Mouse (Mus musculus): ENCODE measurements around the gene Tmem116.
"Not testable (repeated sequence)": the region's sequence is repeated elsewhere in the genome, so short reads cannot be mapped to it uniquely, and the experiment has no call there.

The Tmem116 gene

DNA sequence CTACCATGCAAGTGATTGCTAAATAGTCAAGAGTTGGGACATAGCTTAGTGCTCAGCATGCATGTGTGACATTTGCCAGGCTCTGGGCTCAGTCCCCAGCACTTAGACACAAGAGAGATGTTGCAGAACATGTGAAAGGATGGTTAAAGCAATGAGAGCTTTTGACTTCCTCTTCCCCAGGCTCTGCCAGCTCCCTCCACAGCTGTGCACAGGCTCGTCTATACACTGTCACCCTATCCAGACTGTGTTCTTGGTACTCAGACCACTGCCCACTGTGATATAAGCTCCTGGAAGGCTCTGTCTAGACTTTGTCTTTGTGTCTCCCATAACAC lies 10.4 kb downstream of the Tmem116 start:
- no peak for DNase-seq (ENCODE audit: low spot score in 2 of 2)

DNA sequence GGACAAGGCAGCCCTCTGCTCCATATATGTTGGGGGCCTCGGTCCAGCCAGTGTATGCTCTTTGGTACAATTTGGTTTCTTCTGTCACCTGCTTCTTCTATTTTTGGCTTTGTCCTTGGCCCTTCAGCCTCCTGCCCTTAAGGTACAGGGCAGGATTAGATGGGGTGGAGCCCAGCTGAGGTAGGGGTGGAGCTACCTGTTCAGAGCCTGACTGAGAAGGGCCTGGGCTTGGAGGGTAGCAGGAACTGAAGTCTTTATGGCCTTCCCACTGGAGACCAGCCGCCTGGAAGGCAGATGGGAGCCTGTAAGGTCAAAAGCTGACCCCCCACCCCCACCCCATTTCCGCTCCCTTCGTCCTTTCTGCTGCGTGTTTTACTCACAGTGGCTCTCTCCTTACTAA lies 11.3 kb downstream of the Tmem116 start:
- no peak for DNase-seq (ENCODE audit: low spot score in 2 of 2)

DNA sequence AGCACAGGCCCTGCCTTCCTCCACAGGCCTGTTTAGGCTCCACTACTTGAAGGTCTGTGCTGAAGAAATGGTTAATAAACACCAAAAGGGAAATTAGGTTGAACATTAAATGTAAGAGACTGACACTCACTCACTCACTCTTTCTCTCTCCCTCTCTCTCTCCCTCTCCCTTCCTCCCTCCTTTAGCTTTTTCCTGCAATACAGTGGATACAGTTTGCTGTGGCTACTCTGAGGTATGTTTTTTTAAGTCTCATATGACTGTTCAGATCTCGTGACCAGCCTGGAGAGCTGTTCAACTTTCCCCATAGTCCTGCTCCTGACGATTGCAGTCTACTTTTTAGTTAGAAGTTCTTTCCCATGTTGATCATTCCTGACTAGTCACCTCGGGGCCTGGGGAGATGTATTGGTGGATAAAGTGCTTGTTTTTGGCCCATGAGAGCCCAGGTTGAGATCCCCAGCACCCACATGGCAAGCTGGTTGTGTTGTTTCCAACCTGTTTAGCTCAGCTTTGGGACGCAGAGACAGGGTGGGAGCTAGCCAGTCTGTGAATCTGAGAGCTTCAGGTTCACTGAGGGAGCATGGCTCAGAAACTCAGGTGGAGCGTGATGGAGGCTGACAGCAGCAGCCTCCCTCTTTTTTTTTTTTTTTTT lies 12.0 kb downstream of the Tmem116 start:
- DNase-seq (ENCODE audit: low spot score in 2 of 2): no peak

DNA sequence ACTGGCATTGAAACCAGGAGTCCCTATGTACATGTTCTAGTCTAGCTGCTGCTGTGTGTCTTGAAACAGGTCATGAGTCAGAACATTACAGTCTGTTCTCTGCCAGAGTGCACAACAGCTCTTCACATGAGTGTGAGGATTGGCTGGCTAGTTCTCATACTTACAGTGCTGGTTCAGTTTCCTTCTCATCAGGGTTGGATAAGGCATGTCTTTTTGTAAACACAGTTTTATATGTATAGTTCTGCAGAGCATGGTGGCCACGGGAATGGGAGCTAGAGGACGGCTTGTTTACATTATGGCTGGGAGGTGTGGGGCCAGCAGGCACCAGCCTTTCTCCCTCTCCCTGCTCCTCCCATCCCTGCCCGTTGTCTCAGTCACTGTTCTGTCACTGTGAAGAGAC lies 17.9 kb downstream of the Tmem116 start:
- DNase-seq (ENCODE audit: low spot score in 2 of 2): no peak

DNA sequence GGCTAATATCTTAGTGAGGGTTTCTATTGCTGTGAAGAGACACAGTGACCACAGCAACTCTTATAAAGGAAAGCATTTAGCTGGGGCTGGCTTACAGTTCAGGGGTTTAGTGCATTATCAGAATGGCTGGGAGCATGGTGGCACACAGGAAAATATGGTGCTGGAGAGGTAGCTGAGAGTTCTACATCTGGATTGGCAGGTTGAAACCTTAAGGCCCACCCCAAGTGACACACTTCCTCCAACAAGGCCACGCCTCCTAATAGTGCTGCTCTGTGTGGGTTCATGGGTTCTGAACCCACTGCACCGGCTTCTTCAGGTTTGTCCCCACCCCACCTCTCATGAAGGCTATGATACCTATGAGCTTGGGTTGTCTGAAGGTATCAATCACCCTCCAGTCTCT lies 20.7 kb downstream of the Tmem116 start:
- no peak for DNase-seq (ENCODE audit: low spot score in 2 of 2)

DNA sequence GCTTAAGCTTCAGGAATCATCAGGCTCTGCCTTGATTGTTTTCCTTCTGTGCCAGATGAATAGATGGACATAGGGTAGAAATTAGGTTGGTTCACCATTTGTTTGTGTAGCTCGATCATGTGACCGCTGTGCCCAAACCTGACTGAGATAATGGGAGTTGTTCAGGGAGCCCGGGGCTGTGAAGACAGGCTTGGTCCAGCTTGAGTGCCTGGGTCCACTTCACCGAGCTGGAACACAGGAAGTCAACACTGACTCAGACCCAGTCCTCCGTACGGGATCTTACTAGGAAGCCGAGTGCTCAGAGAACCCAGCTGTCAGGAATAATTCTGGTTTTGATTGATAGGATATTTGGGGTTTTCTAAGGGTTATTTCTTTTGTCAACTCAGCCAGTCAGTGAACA lies 22.9 kb downstream of the Tmem116 start:
- no peak for DNase-seq (ENCODE audit: low spot score in 2 of 2)

DNA sequence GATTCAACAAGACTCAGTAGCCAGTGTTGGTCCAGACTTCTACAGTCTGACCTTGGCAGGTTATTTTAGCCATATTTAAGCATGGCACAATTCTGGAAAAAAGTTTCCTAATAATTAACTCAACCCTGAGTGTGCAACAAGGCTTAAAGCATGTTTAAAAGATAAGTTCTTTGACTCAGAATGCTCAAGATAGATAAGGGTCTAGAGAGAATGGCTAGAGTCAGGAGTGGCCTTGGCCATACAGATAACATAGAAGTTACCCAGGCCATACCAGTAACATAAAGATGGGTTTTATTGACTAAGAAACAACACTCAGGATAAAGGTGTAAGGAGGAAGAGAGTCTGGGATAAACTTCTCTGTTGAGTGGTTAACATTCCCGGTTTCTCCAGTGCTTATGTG lies 24.3 kb downstream of the Tmem116 start:
- no peak for DNase-seq (ENCODE audit: low spot score in 2 of 2)

DNA sequence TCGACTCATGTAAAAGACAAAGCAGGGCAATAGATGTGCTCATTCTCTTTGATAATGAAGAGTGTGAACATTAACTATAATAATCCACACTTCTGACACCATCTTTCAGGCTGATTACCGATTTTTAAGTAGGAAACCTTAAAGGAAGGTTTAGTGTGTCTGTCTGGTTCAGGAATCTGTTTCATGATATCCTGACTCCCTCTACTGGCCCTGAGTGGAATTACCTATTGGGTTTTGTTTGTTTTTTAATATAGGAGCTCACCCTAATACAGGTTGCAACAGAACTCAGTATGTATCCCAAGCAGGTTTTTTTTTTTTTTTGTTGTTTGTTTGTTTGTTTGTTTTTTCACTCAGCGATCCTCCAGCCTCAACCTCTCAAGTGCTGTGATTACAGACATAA lies 26.0 kb downstream of the Tmem116 start:
- peak; percentile 51 to 72 for DNase-seq (ENCODE audit: low spot score in 2 of 2)

DNA sequence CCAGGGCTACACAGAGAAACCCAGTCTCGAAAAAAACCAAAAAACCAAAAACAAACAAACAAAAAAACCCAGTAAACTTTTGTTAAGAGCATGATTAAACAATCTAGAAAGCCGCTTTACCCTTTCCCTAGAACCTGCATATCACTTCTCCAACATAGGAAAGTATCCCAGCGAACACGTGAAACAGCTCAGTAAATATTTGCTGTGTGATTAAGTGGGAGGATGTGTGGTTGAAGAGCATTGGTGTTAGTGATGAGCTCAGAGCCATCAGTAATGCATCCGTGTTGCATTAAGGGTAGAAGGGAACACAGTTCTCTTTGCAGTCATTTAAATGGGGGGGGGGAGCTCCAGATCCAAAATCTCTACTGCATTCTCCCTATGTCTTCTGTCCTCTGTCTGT lies 33.1 kb downstream of the Tmem116 start:
- DNase-seq (ENCODE audit: low spot score in 2 of 2): no peak

DNA sequence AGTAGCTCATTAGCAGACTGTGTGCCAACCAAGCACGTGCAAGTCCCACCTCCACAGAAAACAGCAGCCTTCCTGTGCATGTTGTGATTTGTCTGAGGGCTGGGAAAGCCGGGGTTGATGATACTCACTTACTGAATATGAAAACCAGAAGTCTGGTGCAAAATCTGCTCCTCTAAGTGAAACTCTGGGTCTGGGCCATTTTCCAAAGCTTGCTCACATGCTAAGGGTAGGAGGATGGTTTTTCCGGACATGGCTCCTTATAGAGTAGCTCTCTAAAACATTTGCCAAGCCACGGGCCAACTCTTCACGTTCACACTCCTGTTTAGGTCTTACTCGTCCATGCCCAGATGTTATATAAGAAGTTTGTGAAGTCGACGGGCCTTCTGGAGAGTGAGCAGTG lies 41.6 kb downstream of the Tmem116 start:
- no peak for DNase-seq (ENCODE audit: low spot score in 2 of 2)

DNA sequence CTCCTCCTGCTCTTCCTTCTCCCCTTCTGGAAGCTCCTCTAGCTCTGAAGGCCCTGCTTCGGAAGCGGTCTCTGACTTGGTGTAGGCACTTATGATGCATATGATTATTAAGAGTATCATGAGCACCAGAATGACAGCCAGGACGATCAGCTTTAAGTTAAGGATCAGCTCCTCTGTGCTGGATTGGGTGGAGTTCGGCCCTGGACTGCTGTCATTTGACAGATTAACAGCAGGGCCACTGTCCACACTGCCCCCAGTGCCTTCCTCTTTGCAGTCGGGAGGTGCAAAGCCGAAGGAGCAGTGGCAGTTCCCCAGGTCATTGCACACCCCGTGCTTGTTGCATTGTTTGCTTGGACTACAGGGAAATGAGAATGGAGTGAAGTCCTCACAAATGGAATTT lies 49.0 kb downstream of the Tmem116 start:
- DNase-seq (ENCODE audit: low spot score in 2 of 2): no peak

DNA sequence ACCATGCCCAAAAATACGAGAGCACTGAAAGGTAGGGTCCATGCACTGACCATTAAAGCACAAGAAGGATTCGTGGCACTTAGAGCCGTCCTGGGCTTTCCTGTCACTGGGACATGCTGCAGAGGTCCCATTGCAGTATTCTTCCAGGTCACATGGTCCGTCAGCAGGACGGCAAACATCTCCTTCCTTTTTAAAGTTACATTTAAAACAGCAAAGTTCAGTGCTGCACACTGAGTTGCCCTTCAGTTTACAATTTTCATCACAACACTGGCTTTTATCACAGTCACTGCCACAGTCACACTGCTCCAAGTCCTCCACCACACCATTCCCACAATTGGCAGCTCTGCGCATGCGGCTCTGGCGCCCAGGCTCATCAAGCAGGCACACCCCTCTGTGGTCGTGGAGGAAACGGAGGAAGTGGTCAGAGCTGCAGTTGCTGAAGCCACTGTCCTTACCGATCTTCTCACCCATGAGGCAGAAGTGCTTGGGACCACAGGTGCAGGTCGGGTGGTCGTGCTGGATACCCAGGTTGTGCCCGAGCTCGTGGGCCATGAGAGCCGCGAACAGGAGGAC lies 49.8 kb downstream of the Tmem116 start:
- peak in 1 of 2 experiments; percentile 11 for DNase-seq (ENCODE audit: low spot score in 2 of 2)

DNA sequence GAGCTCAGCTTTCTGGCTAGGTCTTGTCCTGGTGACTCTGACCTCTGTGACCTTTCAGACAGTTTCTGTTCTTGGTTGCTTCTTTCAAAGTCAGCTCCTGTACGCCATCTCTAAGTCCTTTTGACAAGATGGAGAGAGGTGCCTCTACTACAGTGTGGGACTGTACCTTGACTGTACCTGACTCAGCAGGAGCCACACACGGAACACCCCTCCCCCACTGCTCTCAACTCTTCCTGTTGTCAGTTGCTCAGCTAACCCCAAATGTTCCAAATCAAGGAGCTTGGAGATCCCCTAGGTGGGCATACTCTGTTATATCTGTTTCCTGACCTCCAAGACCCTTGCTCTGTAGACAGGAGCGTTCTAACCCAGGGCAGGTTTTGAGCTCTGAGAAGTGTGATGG lies 51.5 kb downstream of the Tmem116 start, which contains the start of gene Adam1b:
Gene Adam1b (minus strand): TSS at position 205 of the 400 bp plus-strand sequence.
- DNase-seq (ENCODE audit: low spot score in 2 of 2): no peak

DNA sequence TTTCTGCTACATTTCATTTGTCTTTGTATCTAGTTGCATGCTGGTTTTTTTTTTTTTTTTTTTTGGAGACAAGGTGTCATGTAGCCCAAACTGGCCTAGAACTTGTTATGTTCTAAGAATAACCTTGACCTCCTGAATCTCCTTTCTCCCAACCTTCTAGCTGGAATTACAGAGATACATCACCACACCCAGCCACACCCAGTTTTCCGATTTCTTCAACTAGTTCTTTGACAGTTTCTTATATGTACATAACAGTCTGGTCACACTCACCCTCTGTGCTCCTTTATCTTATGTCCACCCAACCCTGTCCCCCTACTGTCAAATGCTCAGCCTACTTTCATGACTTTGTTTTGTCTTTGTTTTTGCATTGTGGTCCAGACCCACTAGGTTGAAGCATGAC lies 55.2 kb downstream of the Tmem116 start:
- DNase-seq (ENCODE audit: low spot score in 2 of 2): no peak

DNA sequence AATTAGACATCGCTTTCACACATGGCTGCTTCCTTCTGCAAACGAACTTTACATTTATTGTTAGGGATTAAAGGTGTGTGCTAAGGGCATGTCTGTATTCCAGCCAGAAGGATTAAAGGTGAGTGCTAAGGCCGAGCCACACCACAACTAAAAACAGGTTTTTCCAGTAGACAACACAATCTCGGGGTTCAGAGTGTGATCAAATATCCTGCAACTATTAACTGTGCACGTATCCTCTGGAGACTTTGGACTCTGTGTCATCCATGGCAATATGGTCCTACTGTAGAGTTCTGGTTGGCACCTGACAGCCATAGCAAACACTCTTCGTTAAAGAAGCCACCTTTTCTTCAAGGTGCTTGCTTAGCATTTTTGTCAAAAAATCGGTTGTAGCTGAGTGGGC lies 58.3 kb downstream of the Tmem116 start:
- no peak for DNase-seq (ENCODE audit: low spot score in 2 of 2)

DNA sequence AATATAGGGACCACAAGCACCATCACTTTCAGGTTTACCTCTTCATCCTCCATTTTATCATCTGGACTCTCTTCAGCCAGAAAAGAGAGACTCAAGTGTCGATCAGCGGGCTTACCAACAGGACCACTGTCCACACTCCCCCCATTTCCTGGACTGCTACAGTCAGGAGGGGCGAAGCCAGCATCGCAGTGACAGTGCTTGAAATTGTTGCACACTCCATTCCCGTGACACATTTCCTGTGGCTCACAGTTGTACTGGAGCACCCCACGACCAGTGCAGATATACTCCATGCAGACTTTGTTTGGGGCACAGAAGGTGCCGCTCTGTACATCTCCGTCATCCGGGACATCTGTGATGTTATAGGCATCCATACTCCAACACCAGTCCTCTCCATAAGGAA lies 67.3 kb downstream of the Tmem116 start:
- no peak for DNase-seq (ENCODE audit: low spot score in 2 of 2)

DNA sequence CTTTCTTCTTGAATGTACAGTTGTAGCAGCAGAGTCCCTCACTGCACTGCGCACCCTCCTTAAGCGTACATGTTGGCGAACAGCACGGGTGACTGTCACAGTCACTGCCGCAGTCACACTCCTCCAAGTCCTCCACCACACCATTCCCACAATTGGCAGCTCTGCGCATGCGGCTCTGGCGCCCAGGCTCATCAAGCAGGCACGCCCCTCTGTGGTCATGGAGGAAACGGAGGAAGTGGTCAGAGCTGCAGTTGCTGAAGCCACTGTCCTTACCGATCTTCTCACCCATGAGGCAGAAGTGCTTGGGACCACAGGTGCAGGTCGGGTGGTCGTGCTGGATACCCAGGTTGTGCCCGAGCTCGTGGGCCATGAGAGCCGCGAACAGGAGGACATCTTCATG lies 68.1 kb downstream of the Tmem116 start:
- DNase-seq (ENCODE audit: low spot score in 2 of 2): not testable (repeated sequence)

DNA sequence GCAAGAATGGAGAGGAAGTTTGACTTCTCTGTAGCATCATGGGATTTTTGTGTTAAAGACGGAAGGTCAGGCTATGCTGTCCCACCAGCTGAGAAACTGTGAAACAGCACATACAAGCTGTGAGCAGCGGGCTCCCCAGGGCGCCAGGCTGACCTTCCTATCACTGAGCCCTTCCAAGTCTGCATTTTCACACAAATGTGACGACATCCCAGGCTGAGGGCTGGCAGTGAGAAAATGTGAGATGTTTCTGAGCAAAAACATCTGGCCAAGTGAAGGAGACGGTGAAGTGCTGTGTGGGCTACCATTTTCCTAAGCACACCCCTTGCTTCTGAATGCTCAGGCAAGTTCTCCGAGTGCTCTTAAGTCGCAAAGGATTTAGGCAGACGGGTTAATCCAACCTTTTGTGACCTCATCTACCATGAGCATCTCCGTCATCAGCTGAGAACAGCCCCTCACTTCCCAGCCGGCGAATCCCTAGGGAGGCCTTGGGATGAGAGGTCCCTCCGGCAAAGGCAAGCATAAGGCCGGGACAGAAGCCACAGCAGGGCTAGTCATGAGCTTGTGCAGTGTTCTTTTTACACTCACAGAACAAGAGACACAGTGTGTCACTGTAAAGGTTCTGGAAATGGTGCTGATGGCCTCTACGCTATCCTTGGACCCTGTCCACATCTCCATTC lies 74.2 kb downstream of the Tmem116 start:
- no peak for DNase-seq (ENCODE audit: low spot score in 2 of 2)

DNA sequence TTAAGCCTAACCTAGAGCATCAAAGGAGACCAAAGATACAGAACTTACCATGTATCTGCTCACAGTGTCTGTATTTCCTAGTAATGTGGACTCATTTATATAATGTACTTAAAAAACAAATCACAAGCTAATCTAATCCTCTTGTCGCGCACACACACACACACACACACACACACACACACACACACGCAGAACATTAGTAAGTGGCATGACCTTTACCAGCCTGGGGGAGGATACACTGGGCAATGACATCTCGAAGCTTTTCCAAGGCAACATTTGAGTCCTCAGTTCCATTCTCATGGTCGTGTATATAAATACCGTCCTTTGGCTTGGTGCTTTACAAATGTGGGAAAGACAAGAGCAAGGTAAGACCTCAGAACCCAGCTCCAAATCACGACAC lies 74.8 kb downstream of the Tmem116 start:
- no peak for DNase-seq (ENCODE audit: low spot score in 2 of 2)

DNA sequence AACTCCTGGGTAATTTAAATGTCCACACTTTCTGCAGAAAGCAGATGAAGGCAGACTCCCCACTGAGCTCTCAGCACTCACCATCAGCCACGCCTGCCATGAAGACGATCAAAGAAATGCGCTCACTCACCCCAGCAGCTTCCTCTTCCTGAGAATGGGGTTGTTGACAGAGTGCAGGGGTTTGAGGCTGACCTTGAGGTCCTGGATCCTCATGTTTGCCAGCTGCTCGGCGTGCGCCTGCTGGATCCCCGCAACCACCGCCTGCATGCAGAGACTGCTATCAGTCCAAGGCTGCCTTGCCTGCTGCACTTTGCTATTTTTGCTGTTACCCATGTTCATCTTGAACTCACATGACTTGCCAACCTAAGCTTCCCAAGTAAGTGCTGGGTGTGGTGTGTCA lies 75.3 kb downstream of the Tmem116 start:
- DNase-seq (ENCODE audit: low spot score in 2 of 2): no peak

DNA sequence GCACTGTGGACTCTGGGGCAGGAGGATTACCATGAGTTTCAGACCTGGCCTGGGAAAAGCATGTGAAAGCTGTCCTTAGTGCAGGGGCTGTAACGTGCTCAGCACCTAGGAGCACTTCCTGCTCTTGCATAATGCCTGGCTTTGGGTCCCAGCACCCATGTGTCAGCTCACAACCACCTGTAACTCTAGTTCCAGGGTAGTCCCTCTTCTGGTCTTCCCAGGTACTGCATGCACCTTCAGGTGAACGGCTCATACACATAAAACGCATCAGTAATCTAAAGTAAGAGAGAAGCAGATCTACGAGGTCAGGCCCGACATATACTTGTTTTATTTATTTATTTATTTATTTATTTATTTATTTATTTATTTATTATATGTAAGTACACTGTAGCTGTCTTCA lies 82.8 kb downstream of the Tmem116 start:
- DNase-seq (ENCODE audit: low spot score in 2 of 2): no peak

DNA sequence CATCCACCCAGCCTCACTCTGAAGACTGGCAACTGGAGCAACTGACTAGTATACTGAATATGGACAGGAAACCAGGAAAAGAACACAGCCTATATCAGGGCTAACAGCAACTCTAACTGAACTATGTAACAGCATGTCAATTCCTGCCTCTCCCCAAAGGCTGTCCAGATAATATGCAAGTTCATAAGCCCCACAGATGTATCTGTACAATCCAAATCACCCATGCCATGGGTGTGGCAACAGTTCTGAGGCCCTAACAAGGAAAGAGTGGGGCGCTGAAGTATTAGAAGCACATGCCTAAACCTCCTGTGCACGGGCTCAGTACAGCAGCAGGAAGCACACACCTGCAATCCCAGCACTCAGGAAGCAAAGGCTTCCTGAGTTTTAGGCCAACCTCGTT lies 83.4 kb downstream of the Tmem116 start:
- DNase-seq (ENCODE audit: low spot score in 2 of 2): no peak

DNA sequence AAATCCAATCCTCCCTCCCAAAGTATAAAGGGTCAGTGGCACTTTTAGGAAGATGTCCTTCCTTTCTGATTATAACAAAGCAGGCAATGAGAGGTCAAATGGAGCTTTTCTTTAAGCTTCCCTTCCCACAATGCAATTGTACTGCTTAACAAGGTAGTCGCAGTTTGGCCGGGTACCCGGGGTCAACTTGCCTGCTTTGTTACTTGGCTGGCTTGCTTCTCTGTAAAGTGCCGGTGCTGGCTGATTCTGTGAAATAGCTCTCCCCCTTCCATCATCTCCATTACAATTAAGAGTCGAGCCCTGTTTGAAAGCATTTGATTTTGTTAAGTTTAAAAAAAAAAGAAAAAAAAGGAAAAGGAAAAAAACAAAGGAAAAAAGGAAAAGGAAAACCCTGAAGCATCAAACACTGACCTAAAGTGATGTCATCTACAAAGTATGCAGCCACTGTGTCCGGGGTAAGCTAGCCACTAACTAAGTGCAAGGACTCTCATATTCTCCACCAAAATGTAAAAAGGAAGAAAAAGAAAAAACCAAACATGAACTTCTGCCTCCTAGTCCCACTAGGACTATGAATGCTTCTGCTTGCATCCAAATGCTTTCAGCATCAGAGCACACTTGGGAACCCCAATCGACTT lies 85.3 kb downstream of the Tmem116 start:
- no peak for DNase-seq (ENCODE audit: low spot score in 2 of 2)

All from spleen, postnatal 36 days (tissue).